Mouse (Mus musculus) bone marrow, adult 2 months (tissue): ENCODE measurements around the gene Dlgap1. TPM values are rescaled to one million over a fixed set of nuclear protein-coding genes. Genes with fewer than 3 reads are reported as not detected.

ENCODE experiments used
- H3K27ac ChIP-seq: fragments of 200-500 bp; 2 replicates; pipeline ENCODE4 v1.5.1; 2012; ENCODE audit warnings: low read depth, mild to moderate bottlenecking, control low read depth, inconsistent platforms, low read length; ENCODE audit not compliant: control insufficient read depth, poor library complexity, insufficient read depth
- H3K4me1 ChIP-seq: fragments of 200-500 bp; 2 replicates; pipeline ENCODE4 v1.6.1; 2011; ENCODE audit warnings: low read length; ENCODE audit not compliant: control insufficient read depth, insufficient read depth
- H3K4me3 ChIP-seq: fragments of 200-500 bp; replicated peaks from 2 replicates; pipeline ENCODE3; 2011; ENCODE audit warnings: mild to moderate bottlenecking, low read depth, low read length, control low read depth; ENCODE audit not compliant: control insufficient read depth
- CTCF ChIP-seq: fragments of 200-500 bp; IDR thresholded peaks from 2 replicates; pipeline ENCODE4 v1.5.1; 2011; ENCODE audit warnings: low read length, control low read depth; ENCODE audit not compliant: control insufficient read depth, insufficient read depth
- POLR2A ChIP-seq: fragments of 200-500 bp; IDR thresholded peaks from 2 replicates; pipeline ENCODE4 v1.6.1; 2011; ENCODE audit warnings: low read depth, mild to moderate bottlenecking, control low read depth, low read length, borderline replicate concordance; ENCODE audit not compliant: control insufficient read depth
- WGBS: fragments of 180-500 bp; shearing (Covaris S2); methylation state at CpG from one replicate; pipeline ENCODE4 v1.1.7; 2018; 5-methylcytosine and 5-hydroxymethylcytosine counted together
- polyA plus RNA-seq: library from polyadenylated mRNA; stranded (reverse); fragments of >200 nt; gene quantifications from 2 replicates; pipeline ENCODE4 v1.2.4, GENCODE M21; 2011; ENCODE audit warnings: low replicate concordance; ENCODE audit not compliant: missing spikeins, insufficient read depth, insufficient read length

Dlgap1 gene
- polyA plus RNA-seq, 1 experiment: not detected

GRCm38 (mm10) chr17:70854021-70854420 is 885.1 kb downstream of the Dlgap1 start:
- TF ChIP-seq CTCF (no peak), POLR2A (no peak)
- H3K27ac ChIP-seq: no peak overlapping the region
- no peak overlapping the region for H3K4me3 ChIP-seq
- WGBS: 32% methylated on average over 6 of the region's 6 CpGs
- no peaks in the 10 kb centered on the region for H3K4me1 ChIP-seq

- H3K4me1 ChIP-seq: no peaks in the 10 kb centered on the region
- 81% methylated on average over 12 of the region's 12 CpGs for WGBS
- H3K27ac ChIP-seq: no peak overlapping the region
- H3K4me3 ChIP-seq: no peak overlapping the region
- TF ChIP-seq POLR2A (no peak), CTCF (no peak)
Observed at GRCm38 (mm10) chr17:70856871-70857415, 888.1 kb downstream of the Dlgap1 start.

GRCm38 (mm10) chr17:70858814-70859213 is 889.9 kb downstream of the Dlgap1 start:
- WGBS: 79% methylated on average over 4 of the region's 4 CpGs
- TF ChIP-seq POLR2A: no peak
- TF ChIP-seq CTCF: no peak

GRCm38 (mm10) chr17:70864117-70864516 is 895.2 kb downstream of the Dlgap1 start:
- TF ChIP-seq CTCF: no peak
- TF ChIP-seq POLR2A: no peak
- 85% methylated on average over 8 of the region's 8 CpGs for WGBS
- H3K4me3 ChIP-seq: no peak overlapping the region
- H3K4me1 ChIP-seq: no peaks in the 10 kb centered on the region
- no peak overlapping the region for H3K27ac ChIP-seq

More at GRCm38 (mm10) chr17:70858814-70859213, 889.9 kb downstream of the Dlgap1 start:
- H3K4me1 ChIP-seq: no peaks in the 10 kb centered on the region
- H3K27ac ChIP-seq: no peak overlapping the region
- H3K4me3 ChIP-seq: no peak overlapping the region

- 82% methylated on average over 3 of the region's 3 CpGs for WGBS
- no peak for TF ChIP-seq POLR2A
- no peak for TF ChIP-seq CTCF
Observed at GRCm38 (mm10) chr17:70864645-70865044, 895.8 kb downstream of the Dlgap1 start.

GRCm38 (mm10) chr17:70865060-70865604 is 896.3 kb downstream of the Dlgap1 start:
- 81% methylated on average over 10 of the region's 10 CpGs for WGBS
- Histone ChIP-seq H3K27ac (no peak overlapping the region), H3K4me3 (no peak overlapping the region), H3K4me1 (no peaks in the 10 kb centered on the region)
- no peak for TF ChIP-seq POLR2A
- TF ChIP-seq CTCF: no peak

More at GRCm38 (mm10) chr17:70864645-70865044, 895.8 kb downstream of the Dlgap1 start:
- Histone ChIP-seq H3K4me3 (no peak overlapping the region), H3K4me1 (no peaks in the 10 kb centered on the region), H3K27ac (no peak overlapping the region)

GRCm38 (mm10) chr17:70866029-70866428 is 897.2 kb downstream of the Dlgap1 start:
- TF ChIP-seq POLR2A (no peak), CTCF (no peak)
- whole genome bisulfite sequencing: 86% methylated on average over 5 of the region's 5 CpGs
- Histone ChIP-seq H3K4me1 (no peaks in the 10 kb centered on the region), H3K4me3 (no peak overlapping the region), H3K27ac (no peak overlapping the region)

- 84% methylated on average over 6 of the region's 6 CpGs for WGBS
- H3K4me1 ChIP-seq: no peaks in the 10 kb centered on the region
- TF ChIP-seq CTCF (no peak), POLR2A (no peak)
Observed at GRCm38 (mm10) chr17:70866538-70867114, 897.8 kb downstream of the Dlgap1 start.

GRCm38 (mm10) chr17:70868577-70869229 is 899.8 kb downstream of the Dlgap1 start:
- Histone ChIP-seq H3K4me3 (no peak overlapping the region), H3K27ac (no peak overlapping the region), H3K4me1 (no peaks in the 10 kb centered on the region)
- 73% methylated on average over 5 of the region's 5 CpGs for WGBS
- TF ChIP-seq POLR2A (no peak), CTCF (no peak)

More at GRCm38 (mm10) chr17:70866538-70867114, 897.8 kb downstream of the Dlgap1 start:
- Histone ChIP-seq H3K4me3 (no peak overlapping the region), H3K27ac (no peak overlapping the region)
